Mouse (Mus musculus) heart, embryonic 14.5 days (tissue): ENCODE results near the gene 9530053A07Rik. TPM values are rescaled to one million over a fixed set of nuclear protein-coding genes. Genes with fewer than 3 reads are reported as not detected.

Experiments
- ATAC-seq: fragments of 200-750 bp; cut with Nextera tagmentation; 2 replicates; pipeline ENCODE4 v1.8.0; 2017; ENCODE audit warnings: low read depth, moderate TSS enrichment; ENCODE audit not compliant: insufficient number of reproducible peaks, insufficient read depth, low FRiP score
- H3K27ac ChIP-seq, 2 experiments: fragments of 200-500 bp in 1 of 2; fragments of 300-500 bp in 1 of 2; sonication (generic) in 1 of 2; replicated peaks in 1 of 2; 2 replicates each; pipeline ENCODE4 v1.5.1; 2012 to 2014; ENCODE audit warnings: low read depth in 2 of 2, low read length in 2 of 2, control low read depth in 1 of 2, mild to moderate bottlenecking in 1 of 2, mixed read lengths in 1 of 2; ENCODE audit not compliant: control insufficient read depth in 1 of 2, insufficient read depth in 1 of 2
- H3K27me3 ChIP-seq: fragments of 300-500 bp; sonication (generic); 2 replicates; pipeline ENCODE4 v1.6.1; 2014; ENCODE audit warnings: mild to moderate bottlenecking, low read length, control low read depth; ENCODE audit not compliant: control insufficient read depth, insufficient read depth
- H3K36me3 ChIP-seq: fragments of 300-500 bp; sonication (generic); 2 replicates; pipeline ENCODE4 v1.6.1; 2014; ENCODE audit warnings: mild to moderate bottlenecking, control low read depth, low read length, mixed read lengths; ENCODE audit not compliant: control insufficient read depth, insufficient read depth
- H3K4me1 ChIP-seq, 2 experiments: fragments of 200-500 bp in 1 of 2; fragments of 300-500 bp in 1 of 2; sonication (generic) in 1 of 2; 2 replicates each; pipeline ENCODE4 v1.6.1; 2012 to 2014; ENCODE audit warnings: low read length in 2 of 2, control low read depth in 1 of 2, mixed read lengths in 1 of 2; ENCODE audit not compliant: control insufficient read depth in 2 of 2, insufficient read depth in 2 of 2
- H3K4me2 ChIP-seq: fragments of 300-500 bp; sonication (generic); 2 replicates; pipeline ENCODE4 v1.6.1; 2014; ENCODE audit warnings: mild to moderate bottlenecking, low read length
- H3K4me3 ChIP-seq, 2 experiments: fragments of 200-500 bp in 1 of 2; fragments of 300-500 bp in 1 of 2; sonication (generic) in 1 of 2; 2 replicates each; pipeline ENCODE4 v1.5.1; 2012 to 2014; ENCODE audit warnings: low read length in 2 of 2, mild to moderate bottlenecking in 2 of 2, control low read depth in 1 of 2, low read depth in 1 of 2, moderate library complexity in 1 of 2; ENCODE audit not compliant: control insufficient read depth in 1 of 2, insufficient read depth in 1 of 2
- H3K9ac ChIP-seq: fragments of 300-500 bp; sonication (generic); 2 replicates; pipeline ENCODE4 v1.6.1; 2014; ENCODE audit warnings: mild to moderate bottlenecking, low read length
- H3K9me3 ChIP-seq: fragments of 300-500 bp; sonication (generic); 2 replicates; pipeline ENCODE4 v1.6.1; 2016; ENCODE audit warnings: low read length, control low read depth; ENCODE audit not compliant: control insufficient read depth
- WGBS: fragments of 180-500 bp; shearing (Covaris S2); extraction: QIAGEN DNeasy Blood & Tissue Kit; methylation state at CpG from one replicate; pipeline ENCODE4 v1.1.7; 2014; 5-methylcytosine and 5-hydroxymethylcytosine counted together
- polyA plus RNA-seq: library from polyadenylated mRNA; unstranded; fragments of >200 nt; fragmentation: Nextera tagmentation; extraction: Ambion mirVana; gene quantifications from 2 replicates; pipeline ENCODE4 v1.2.1, GENCODE M21; 2014

Gene 9530053A07Rik
- polyA plus RNA-seq, 1 experiment from 2014 or later = not detected

DNA sequence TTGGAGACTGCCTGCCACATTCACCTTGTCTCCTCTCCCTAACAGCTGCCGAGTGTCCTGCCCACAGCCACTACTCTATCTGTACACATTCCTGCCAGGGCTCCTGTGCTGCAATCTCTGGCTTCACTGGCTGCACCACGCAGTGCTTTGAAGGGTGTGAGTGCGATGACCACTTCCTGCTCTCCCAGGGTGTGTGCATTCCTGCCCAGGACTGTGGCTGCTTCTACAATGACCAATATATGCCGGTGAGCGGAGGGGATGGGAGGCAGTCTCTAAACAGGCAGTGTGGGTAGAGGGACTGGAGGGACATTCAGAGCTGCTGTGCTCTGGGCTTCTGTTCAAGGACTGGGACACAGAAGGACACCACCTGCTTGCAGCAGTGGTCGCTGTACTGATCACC, 30.0 kb downstream of the 9530053A07Rik start:
- no peak overlapping the region for H3K27ac ChIP-seq

DNA sequence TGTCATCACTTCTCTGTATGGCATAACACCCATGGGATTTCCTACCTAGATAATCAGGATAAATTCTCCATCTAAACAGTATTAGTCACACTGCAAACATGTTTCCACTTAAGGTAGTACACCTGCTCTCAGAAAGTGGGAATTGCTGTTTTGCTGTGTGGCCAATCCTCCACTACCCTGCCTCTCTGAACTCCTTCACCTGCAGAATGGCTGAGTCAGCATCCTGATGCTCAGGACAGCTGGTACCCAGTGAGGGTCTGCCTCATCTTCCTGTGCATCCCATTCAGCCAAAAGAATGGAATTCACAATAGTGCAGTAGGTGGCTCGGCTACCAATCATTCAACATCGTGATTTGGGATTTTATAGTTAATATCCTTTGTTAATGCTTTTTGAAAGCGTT, 30.6 kb downstream of the 9530053A07Rik start:
- no peaks in the 10 kb centered on the region for H3K9me3 ChIP-seq
- no peaks in the 10 kb centered on the region for H3K4me1 ChIP-seq
- H3K9ac ChIP-seq = no peak overlapping the region
- H3K4me3 ChIP-seq = no peak overlapping the region
- WGBS = 70% methylated on average over 3 of the region's 3 CpGs
- no peak for ATAC-seq
- no peak overlapping the region for H3K27ac ChIP-seq
- no peaks in the 10 kb centered on the region for H3K36me3 ChIP-seq
- H3K27me3 ChIP-seq = no peaks in the 10 kb centered on the region
- no peak overlapping the region for H3K4me2 ChIP-seq

More for the DNA sequence above, 30.0 kb downstream of the 9530053A07Rik start:
- no peak overlapping the region for H3K4me3 ChIP-seq
- no peaks in the 10 kb centered on the region for H3K4me1 ChIP-seq
- no peak overlapping the region; the same call in 1 of the 2 replicates for H3K9ac ChIP-seq
- no peaks in the 10 kb centered on the region for H3K9me3 ChIP-seq
- H3K4me2 ChIP-seq = no peak overlapping the region
- no peaks in the 10 kb centered on the region for H3K36me3 ChIP-seq
- no peaks in the 10 kb centered on the region for H3K27me3 ChIP-seq
- WGBS = 25% methylated on average over 6 of the region's 6 CpGs
- ATAC-seq = no peak

DNA sequence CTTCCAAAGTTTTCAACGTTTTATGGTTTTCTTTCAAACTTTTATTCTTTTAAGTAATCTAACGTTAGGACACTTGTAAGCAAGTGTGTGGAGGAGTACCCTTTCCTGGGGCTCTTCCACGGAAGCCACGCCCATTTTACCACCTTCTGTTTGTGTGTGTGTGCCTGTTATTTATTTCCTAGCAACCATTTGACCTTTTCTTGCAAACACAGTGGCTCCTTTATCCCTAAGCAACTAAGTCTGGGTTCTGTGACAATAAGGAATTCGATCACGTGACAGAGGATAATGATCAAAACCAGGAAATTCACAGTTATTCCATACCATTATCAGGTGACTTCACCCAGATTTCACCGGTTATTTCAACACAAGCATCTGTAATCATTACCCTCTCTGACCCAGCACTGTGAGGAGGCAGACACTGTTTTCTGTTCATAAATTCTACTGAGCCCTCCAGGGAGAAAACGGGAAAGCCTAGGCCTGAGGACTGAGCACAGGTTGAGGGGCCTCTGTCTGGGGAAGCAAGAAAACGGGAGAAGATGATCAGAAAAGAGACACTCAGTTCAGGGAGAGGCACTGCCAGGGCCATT, 32.0 kb downstream of the 9530053A07Rik start:
- no peak overlapping the region for H3K4me3 ChIP-seq
- WGBS = 55% methylated on average over 9 of the region's 9 CpGs

DNA sequence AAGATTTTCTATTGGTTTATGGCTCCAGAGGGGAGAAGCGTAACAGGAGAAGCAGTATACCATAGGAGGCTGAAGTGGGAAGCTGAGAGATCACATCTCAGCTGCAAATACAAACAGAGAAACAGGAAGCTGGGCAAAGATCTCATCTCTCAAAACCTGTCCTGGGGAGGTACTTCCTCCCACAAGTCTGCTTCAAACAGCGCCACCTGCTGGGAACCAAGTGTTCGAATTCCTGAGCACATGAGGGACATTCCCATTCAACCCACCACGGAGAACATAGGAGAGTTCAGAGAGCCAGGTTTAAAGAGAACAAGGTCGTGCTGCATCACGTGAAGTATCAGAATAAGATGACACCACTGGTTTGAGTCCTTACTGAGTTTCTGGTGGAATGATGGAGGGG, 36.1 kb downstream of the 9530053A07Rik start:
- no peak for ATAC-seq
- WGBS = 74% methylated on average over 6 of the region's 6 CpGs
- H3K9me3 ChIP-seq = peaks cover 4% of the 10 kb centered on the region; the same call in 1 of the 2 replicates
- no peak overlapping the region for H3K4me3 ChIP-seq
- peaks cover 0 to 11% of the 10 kb centered on the region in 2 experiments; a peak in 3 of 4 replicates for H3K4me1 ChIP-seq
- no peak overlapping the region for H3K4me2 ChIP-seq
- no peaks in the 10 kb centered on the region for H3K36me3 ChIP-seq
- no peak overlapping the region for H3K9ac ChIP-seq
- H3K27ac ChIP-seq = no peak overlapping the region
- no peaks in the 10 kb centered on the region for H3K27me3 ChIP-seq

More for the DNA sequence above, 32.0 kb downstream of the 9530053A07Rik start:
- peaks cover 4% of the 10 kb centered on the region; the same call in 1 of the 2 replicates for H3K9me3 ChIP-seq
- H3K9ac ChIP-seq = no peak overlapping the region
- no peaks in the 10 kb centered on the region for H3K36me3 ChIP-seq
- H3K27ac ChIP-seq = no peak overlapping the region
- no peak for ATAC-seq
- H3K4me2 ChIP-seq = no peak overlapping the region
- no peaks in the 10 kb centered on the region for H3K4me1 ChIP-seq
- no peaks in the 10 kb centered on the region for H3K27me3 ChIP-seq

DNA sequence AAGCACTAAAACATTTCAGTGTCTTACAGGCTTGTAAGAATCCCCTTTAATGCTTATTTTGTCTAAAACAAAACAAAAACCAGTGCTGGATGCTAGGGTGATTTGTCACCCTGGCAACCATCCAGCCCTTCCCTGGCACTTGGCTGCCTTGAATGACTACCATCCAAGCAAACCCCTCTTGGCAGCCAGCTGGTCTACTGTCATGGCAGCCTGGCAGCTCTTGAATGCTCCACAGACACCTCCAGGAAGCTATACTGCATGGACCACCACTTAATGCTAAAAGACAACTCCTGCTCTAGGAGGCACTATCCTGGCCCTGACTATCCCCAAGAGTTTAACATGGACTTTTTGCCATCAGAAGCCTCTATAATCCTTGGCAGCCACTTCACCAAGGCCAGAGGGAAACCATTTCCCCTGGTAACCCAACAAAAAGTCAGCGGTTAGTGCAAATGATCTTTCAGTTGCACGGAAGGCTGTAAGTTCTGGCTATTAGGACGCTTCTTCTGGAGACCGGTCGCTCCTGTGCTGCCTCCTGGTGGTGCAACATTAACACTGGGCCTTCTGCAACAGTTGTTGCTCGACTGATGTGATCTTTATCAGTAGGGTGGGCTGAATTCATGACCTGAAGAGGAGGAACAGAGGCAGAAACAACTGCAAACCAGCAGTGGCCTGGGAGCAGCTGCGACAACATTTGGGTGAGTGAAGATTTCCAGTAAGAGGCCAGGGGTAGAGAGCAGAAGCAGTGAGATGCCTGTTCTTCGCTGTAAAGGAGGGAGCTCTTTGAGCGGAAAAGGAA, 39.3 kb downstream of the 9530053A07Rik start:
- Histone ChIP-seq H3K9me3 (peaks cover 4% of the 10 kb centered on the region; the same call in 1 of the 2 replicates), H3K4me1 (peaks cover 7 to 27% of the 10 kb centered on the region in 2 experiments), H3K27me3 (no peaks in the 10 kb centered on the region), H3K27ac (peak overlapping the region; percentile 35 to 90; a peak in 3 of 4 replicates), H3K4me2 (peak overlapping the region; percentile 73), H3K4me3 (peak overlapping the region; percentile 83 to 84), H3K9ac (peak overlapping the region; percentile 87), H3K36me3 (no peaks in the 10 kb centered on the region)
- no peak for ATAC-seq
- WGBS = 12% methylated on average over 9 of the region's 9 CpGs

DNA sequence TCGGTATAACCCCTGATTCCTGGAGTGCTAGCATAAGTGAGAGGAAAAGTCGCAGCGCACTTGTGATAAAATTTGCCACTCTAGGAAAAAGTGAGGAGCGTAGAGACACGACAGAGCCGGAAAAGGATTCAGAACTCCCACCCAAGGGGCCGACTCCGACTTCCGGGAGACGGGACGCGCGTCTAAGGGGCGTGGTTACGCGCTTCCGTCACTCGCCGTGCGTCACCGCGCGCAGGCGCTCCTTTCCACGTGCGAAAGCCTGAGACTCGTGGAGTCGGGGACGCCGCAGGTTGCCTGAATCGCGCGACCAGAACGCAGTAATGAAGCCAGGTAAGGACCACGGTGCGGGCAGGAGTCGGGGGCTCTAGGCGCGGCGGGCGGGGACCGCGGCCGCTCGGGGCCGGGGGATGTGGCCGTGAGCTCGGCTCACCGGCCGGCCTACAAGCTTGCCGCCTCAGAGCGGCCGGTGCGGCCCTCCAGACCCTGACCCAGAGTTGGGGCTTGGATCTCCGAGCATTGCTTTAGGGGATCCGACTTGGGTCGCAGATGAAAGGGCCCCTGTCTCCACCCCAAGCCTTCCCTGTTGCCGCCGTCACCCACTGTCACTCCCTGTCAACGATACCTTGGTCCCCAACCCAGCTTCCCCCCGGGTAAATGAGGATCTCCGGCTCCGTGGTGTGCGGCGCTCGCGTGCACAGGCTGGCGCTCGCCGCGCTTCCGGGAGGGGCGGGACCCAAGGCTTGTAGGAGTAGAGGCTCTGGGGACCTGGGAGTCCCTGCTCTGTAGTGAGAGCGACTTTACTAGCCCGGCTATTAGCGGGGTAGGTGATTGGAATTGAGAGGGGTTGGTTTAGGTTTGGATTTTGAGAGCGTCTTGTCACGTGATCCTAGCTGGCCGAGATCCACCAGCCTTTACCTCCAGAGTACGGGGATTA, 40.5 kb downstream of the 9530053A07Rik start, which contains the start of gene Fbl:
TSS of gene Fbl (plus strand) at position 222 of the 934 bp plus-strand sequence.
- H3K9me3 ChIP-seq = peaks cover 4% of the 10 kb centered on the region; the same call in 1 of the 2 replicates
- ATAC-seq = peak; percentile 88
- H3K4me2 ChIP-seq = peak within 1 kb of the TSS; percentile 73
- under 1% methylated on average over 80 of the region's 80 CpGs for WGBS
- peak within 1 kb of the TSS; percentile 87 for H3K9ac ChIP-seq
- H3K36me3 ChIP-seq = peaks cover 2% of the 10 kb centered on the region
- H3K27ac ChIP-seq = peak within 1 kb of the TSS; percentile 73 to 90
- peaks cover 7 to 27% of the 10 kb centered on the region in 2 experiments for H3K4me1 ChIP-seq
- H3K4me3 ChIP-seq = peak within 1 kb of the TSS; percentile 83 to 84
- no peaks in the 10 kb centered on the region for H3K27me3 ChIP-seq

- H3K4me3 ChIP-seq = no peak overlapping the region
- no peak overlapping the region for H3K4me2 ChIP-seq
- no peak overlapping the region for H3K27ac ChIP-seq
- H3K27me3 ChIP-seq = no peaks in the 10 kb centered on the region
- WGBS = 85% methylated on average over 4 of the region's 4 CpGs
- peaks cover 8 to 18% of the 10 kb centered on the region in 2 experiments for H3K4me1 ChIP-seq
- no peaks in the 10 kb centered on the region for H3K9me3 ChIP-seq
- no peak overlapping the region for H3K9ac ChIP-seq
- no peak for ATAC-seq
- H3K36me3 ChIP-seq = peaks cover 44% of the 10 kb centered on the region
Observed at GRCm38 (mm10) chr7:28175358-28175757, 46.1 kb downstream of the 9530053A07Rik start.
